Mouse (Mus musculus): ENCODE data around the gene Arhgap24. TPM values are rescaled to one million over a fixed set of nuclear protein-coding genes. Genes with fewer than 3 reads are reported as not detected.

Arhgap24 gene
- polyA plus RNA-seq, 1 experiment from 2014 or later: 7.2 TPM

- Histone ChIP-seq H3K4me3 (no peak overlapping the region), H3K27ac (no peak overlapping the region), H3K27me3 (no peaks in the 10 kb centered on the region), H3K4me1 (replicated peaks) (no peaks in the 10 kb centered on the region), H3K9ac (no peak overlapping the region), H3K9me3 (no peaks in the 10 kb centered on the region), H3K36me3 (no peaks in the 10 kb centered on the region), H3K4me2 (no peak overlapping the region)
- 89% methylated on average over 1 of the region's 1 CpGs for WGBS
- ATAC-seq (ENCODE audit: low FRiP score): no peak
These were observed 71.3 kb downstream of the Arhgap24 start for GRCm38 (mm10) chr5:102552533-102552932.

GRCm38 (mm10) chr5:102555958-102556357 is 74.8 kb downstream of the Arhgap24 start:
- no peaks in the 10 kb centered on the region for H3K9me3 ChIP-seq
- H3K9ac ChIP-seq: no peak overlapping the region
- H3K4me3 ChIP-seq: no peak overlapping the region
- ATAC-seq (ENCODE audit: low FRiP score): no peak
- 96% methylated on average over 4 of the region's 4 CpGs for WGBS
- H3K4me2 ChIP-seq: no peak overlapping the region
- no peaks in the 10 kb centered on the region for H3K36me3 ChIP-seq
- H3K27ac ChIP-seq: no peak overlapping the region
- peaks cover 7% of the 10 kb centered on the region for H3K4me1 ChIP-seq (replicated peaks)
- H3K27me3 ChIP-seq: no peaks in the 10 kb centered on the region

DNA sequence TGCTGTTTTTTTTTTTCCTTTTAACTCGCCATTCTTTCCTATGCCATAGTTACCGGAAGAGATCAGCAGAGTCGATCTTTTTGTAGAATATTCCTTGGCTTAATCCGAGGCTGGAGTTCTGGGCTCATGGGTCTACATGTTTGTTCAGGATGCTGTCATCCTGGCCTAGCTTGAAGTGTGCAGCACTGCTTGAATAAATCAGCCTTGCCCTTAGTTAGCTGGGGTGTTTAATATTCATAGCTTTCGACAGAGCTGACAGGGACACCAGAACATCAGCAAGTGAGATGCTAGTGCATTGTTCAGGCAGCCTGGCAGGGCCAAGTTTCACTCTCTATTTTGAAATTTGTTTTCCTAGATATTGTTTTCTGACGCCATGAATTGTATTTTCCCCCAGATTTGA is 79.1 kb downstream of the Arhgap24 start:
- Histone ChIP-seq H3K4me1 (replicated peaks) (peaks cover 9% of the 10 kb centered on the region), H3K4me3 (no peak overlapping the region), H3K27me3 (no peaks in the 10 kb centered on the region), H3K9me3 (no peaks in the 10 kb centered on the region), H3K9ac (no peak overlapping the region), H3K27ac (peak overlapping the region; percentile 55), H3K36me3 (no peaks in the 10 kb centered on the region), H3K4me2 (no peak overlapping the region)
- ATAC-seq (ENCODE audit: low FRiP score): 0 out of 2 replicates have a peak, but pooled peaks have one; percentile 61
- WGBS: 57% methylated on average over 6 of the region's 6 CpGs

- H3K27me3 ChIP-seq: no peaks in the 10 kb centered on the region
- H3K9me3 ChIP-seq: no peaks in the 10 kb centered on the region
- H3K4me1 ChIP-seq (replicated peaks): peaks cover 9% of the 10 kb centered on the region
- WGBS: 74% methylated on average over 4 of the region's 4 CpGs
- no peak overlapping the region for H3K4me3 ChIP-seq
- H3K4me2 ChIP-seq: no peak overlapping the region
- no peak overlapping the region for H3K27ac ChIP-seq
- H3K36me3 ChIP-seq: no peaks in the 10 kb centered on the region
- ATAC-seq (ENCODE audit: low FRiP score): no peak
- no peak overlapping the region for H3K9ac ChIP-seq
These were observed 82.8 kb downstream of the Arhgap24 start for GRCm38 (mm10) chr5:102563971-102564370.

DNA sequence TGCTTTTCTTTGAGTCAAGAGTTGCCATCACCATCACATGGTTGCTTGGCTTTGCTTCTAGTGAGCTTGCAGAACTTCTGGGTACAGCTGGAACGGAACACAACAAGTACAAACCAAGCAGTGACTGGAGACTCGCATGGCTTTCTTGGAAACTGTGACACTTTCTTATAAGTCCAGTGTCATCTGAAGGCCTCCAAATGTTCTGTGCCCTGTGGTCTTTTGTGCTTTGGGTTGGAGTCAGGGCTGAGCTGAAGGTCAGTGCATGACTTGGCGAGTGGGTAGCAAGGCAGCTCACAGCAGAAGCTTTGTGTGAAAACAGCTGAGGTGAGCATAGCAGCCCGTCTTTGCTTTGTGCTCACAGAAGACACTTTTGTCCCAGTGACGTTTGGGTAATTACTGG is 87.6 kb downstream of the Arhgap24 start:
- H3K4me1 ChIP-seq (replicated peaks): no peaks in the 10 kb centered on the region
- H3K36me3 ChIP-seq: no peaks in the 10 kb centered on the region
- no peak overlapping the region for H3K4me2 ChIP-seq
- no peaks in the 10 kb centered on the region for H3K27me3 ChIP-seq
- no peak overlapping the region for H3K4me3 ChIP-seq
- no peak for ATAC-seq (ENCODE audit: low FRiP score)
- no peak overlapping the region for H3K27ac ChIP-seq
- no peaks in the 10 kb centered on the region for H3K9me3 ChIP-seq
- WGBS: 77% methylated on average over 5 of the region's 5 CpGs
- H3K9ac ChIP-seq: no peak overlapping the region

- no peaks in the 10 kb centered on the region for H3K36me3 ChIP-seq
- no peak overlapping the region for H3K27ac ChIP-seq
- H3K27me3 ChIP-seq: no peaks in the 10 kb centered on the region
- ATAC-seq (ENCODE audit: low FRiP score): no peak
- WGBS: 92% methylated on average over 2 of the region's 2 CpGs
- no peaks in the 10 kb centered on the region for H3K4me1 ChIP-seq (replicated peaks)
- H3K9me3 ChIP-seq: 0 out of 2 replicates have a peak, but pooled peaks cover 7% of the 10 kb centered on the region
- H3K4me3 ChIP-seq: no peak overlapping the region
- no peak overlapping the region for H3K9ac ChIP-seq
- H3K4me2 ChIP-seq: no peak overlapping the region
These were observed 90.3 kb downstream of the Arhgap24 start for GRCm38 (mm10) chr5:102571445-102571844.

DNA sequence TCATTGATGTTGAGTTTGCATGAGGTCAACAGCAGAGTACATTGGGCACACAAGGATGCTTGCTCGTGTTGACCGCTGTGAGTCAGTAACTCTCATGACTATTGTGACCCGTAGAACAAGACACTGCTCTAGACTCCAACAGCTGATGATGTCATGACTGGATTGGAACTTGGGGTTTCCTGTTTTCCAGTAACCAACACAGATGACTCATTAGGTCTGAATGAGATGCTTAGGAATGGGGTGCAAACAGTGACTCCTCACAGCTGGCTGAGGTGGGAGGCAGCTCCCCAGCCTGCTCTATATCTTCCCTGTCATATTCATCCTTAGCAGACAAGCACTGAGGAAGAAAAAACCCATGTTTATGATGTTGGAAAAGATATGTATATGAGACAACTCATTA is 95.6 kb downstream of the Arhgap24 start:
- no peak overlapping the region for H3K4me3 ChIP-seq
- no peak overlapping the region for H3K4me2 ChIP-seq
- no peak overlapping the region for H3K9ac ChIP-seq
- H3K9me3 ChIP-seq: 0 out of 2 replicates have a peak, but pooled peaks cover 7% of the 10 kb centered on the region
- H3K27ac ChIP-seq: no peak overlapping the region
- H3K27me3 ChIP-seq: no peaks in the 10 kb centered on the region
- no peaks in the 10 kb centered on the region for H3K36me3 ChIP-seq
- WGBS: 90% methylated on average over 3 of the region's 3 CpGs
- H3K4me1 ChIP-seq (replicated peaks): no peaks in the 10 kb centered on the region
- ATAC-seq (ENCODE audit: low FRiP score): no peak

DNA sequence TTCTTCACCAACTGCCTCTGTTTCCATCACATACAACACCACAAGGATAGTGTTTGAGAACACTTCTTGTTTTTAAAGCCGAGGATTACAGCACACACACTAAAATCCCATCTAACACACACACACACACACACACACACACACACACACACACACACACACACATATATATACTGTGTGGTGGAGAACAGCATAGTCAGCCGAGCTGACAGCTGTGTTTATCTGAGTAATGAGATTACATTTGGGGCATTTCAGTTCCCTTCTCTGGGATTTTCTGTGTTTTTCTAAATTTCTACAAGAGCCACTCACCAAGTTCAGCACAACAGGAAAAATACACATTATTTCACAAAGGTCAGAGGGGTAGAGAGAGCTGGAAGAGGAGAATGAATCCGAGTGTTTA is 96.5 kb downstream of the Arhgap24 start:
- H3K4me1 ChIP-seq (replicated peaks): no peaks in the 10 kb centered on the region
- no peaks in the 10 kb centered on the region for H3K27me3 ChIP-seq
- H3K9ac ChIP-seq: no peak overlapping the region
- H3K9me3 ChIP-seq: 0 out of 2 replicates have a peak, but pooled peaks cover 7% of the 10 kb centered on the region
- ATAC-seq (ENCODE audit: low FRiP score): no peak
- no peak overlapping the region for H3K4me2 ChIP-seq
- H3K4me3 ChIP-seq: no peak overlapping the region
- no peaks in the 10 kb centered on the region for H3K36me3 ChIP-seq
- 75% methylated on average over 3 of the region's 3 CpGs for WGBS
- H3K27ac ChIP-seq: 0 out of 2 replicates have a peak overlapping the region, but pooled peaks have one; percentile 10

GRCm38 (mm10) chr5:102578431-102578830 is 97.2 kb downstream of the Arhgap24 start:
- H3K36me3 ChIP-seq: no peaks in the 10 kb centered on the region
- H3K27me3 ChIP-seq: no peaks in the 10 kb centered on the region
- 73% methylated on average over 8 of the region's 8 CpGs for WGBS
- H3K9ac ChIP-seq: no peak overlapping the region
- H3K9me3 ChIP-seq: 0 out of 2 replicates have a peak, but pooled peaks cover 7% of the 10 kb centered on the region
- no peaks in the 10 kb centered on the region for H3K4me1 ChIP-seq (replicated peaks)
- H3K4me3 ChIP-seq: no peak overlapping the region
- no peak overlapping the region for H3K4me2 ChIP-seq
- 0 out of 2 replicates have a peak overlapping the region, but pooled peaks have one; percentile 10 for H3K27ac ChIP-seq
- no peak for ATAC-seq (ENCODE audit: low FRiP score)

GRCm38 (mm10) chr5:102582864-102583410 is 101.7 kb downstream of the Arhgap24 start:
- no peaks in the 10 kb centered on the region for H3K36me3 ChIP-seq
- 79% methylated on average over 6 of the region's 6 CpGs for whole genome bisulfite sequencing
- no peak overlapping the region for H3K4me2 ChIP-seq
- H3K27me3 ChIP-seq: no peaks in the 10 kb centered on the region
- H3K9ac ChIP-seq: no peak overlapping the region
- no peak overlapping the region for H3K27ac ChIP-seq
- no peak for ATAC-seq (ENCODE audit: low FRiP score)
- no peak overlapping the region for H3K4me3 ChIP-seq
- no peaks in the 10 kb centered on the region for H3K9me3 ChIP-seq
- H3K4me1 ChIP-seq (replicated peaks): no peaks in the 10 kb centered on the region

DNA sequence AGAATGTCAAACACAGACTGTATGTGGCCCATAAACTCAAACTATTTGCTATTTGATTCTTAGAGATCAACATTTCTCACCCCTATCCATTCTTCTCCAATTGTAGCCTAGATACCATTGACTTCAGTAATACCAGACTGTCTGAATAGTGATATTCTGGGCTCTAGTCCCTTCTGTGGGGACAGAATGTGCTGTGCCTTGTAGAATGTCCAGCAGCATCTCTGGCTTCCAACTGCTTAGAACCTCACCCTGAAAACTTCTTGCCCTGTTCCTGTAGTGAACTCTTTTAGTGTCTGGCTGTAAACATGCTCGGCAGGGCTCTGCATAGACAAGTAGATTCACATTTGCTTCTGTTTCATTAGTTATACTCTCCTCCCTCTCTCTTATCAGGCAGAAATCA is 110.2 kb downstream of the Arhgap24 start:
- no peaks in the 10 kb centered on the region for H3K9me3 ChIP-seq
- no peak overlapping the region for H3K4me3 ChIP-seq
- H3K36me3 ChIP-seq: no peaks in the 10 kb centered on the region
- ATAC-seq (ENCODE audit: low FRiP score): no peak
- no peaks in the 10 kb centered on the region for H3K4me1 ChIP-seq (replicated peaks)
- H3K27ac ChIP-seq: no peak overlapping the region
- WGBS: 81% methylated on average over 1 of the region's 1 CpGs
- no peak overlapping the region for H3K9ac ChIP-seq
- H3K4me2 ChIP-seq: no peak overlapping the region
- H3K27me3 ChIP-seq: no peaks in the 10 kb centered on the region

DNA sequence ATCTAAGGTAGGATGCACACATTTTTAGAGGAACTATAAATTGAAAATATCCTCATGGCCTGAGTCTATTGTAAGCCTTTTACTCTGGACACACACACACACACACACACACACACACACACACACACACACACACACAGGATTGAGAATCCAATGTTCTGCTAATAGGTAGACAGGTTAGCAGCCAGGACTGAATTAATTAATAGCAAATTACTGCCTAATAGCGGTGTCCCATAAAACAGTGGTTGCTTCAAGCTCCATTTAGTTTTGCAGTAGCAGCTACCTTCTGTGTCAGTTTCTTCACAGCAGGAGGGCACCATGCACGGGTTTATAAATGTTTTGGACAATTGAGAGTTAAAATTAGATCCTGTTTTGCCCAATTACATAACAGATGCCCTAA is 111.9 kb downstream of the Arhgap24 start:
- H3K27me3 ChIP-seq: no peaks in the 10 kb centered on the region
- no peak for ATAC-seq (ENCODE audit: low FRiP score)
- H3K9ac ChIP-seq: no peak overlapping the region
- no peaks in the 10 kb centered on the region for H3K4me1 ChIP-seq (replicated peaks)
- H3K27ac ChIP-seq: no peak overlapping the region
- no peak overlapping the region for H3K4me3 ChIP-seq
- 45% methylated on average over 2 of the region's 2 CpGs for whole genome bisulfite sequencing
- H3K36me3 ChIP-seq: no peaks in the 10 kb centered on the region
- H3K4me2 ChIP-seq: no peak overlapping the region
- H3K9me3 ChIP-seq: no peaks in the 10 kb centered on the region

- no peak overlapping the region for H3K4me2 ChIP-seq
- no peaks in the 10 kb centered on the region for H3K9me3 ChIP-seq
- H3K27ac ChIP-seq: no peak overlapping the region
- no peaks in the 10 kb centered on the region for H3K36me3 ChIP-seq
- H3K27me3 ChIP-seq: no peaks in the 10 kb centered on the region
- no peak overlapping the region for H3K9ac ChIP-seq
- no peak overlapping the region for H3K4me3 ChIP-seq
- ATAC-seq (ENCODE audit: low FRiP score): no peak
- 93% methylated on average over 1 of the region's 1 CpGs for WGBS
- no peaks in the 10 kb centered on the region for H3K4me1 ChIP-seq (replicated peaks)
These were observed 117.9 kb downstream of the Arhgap24 start for GRCm38 (mm10) chr5:102599102-102599501.

Measured in hindbrain, embryonic 13.5 days (tissue).